Mouse (Mus musculus): Measurements from ENCODE around the gene Auh. TPM values are rescaled to one million over a fixed set of nuclear protein-coding genes. Genes with fewer than 3 reads are reported as not detected.

Gene Auh
- polyA plus RNA-seq, 1 experiment from 2014 or later = 30.1 TPM

DNA sequence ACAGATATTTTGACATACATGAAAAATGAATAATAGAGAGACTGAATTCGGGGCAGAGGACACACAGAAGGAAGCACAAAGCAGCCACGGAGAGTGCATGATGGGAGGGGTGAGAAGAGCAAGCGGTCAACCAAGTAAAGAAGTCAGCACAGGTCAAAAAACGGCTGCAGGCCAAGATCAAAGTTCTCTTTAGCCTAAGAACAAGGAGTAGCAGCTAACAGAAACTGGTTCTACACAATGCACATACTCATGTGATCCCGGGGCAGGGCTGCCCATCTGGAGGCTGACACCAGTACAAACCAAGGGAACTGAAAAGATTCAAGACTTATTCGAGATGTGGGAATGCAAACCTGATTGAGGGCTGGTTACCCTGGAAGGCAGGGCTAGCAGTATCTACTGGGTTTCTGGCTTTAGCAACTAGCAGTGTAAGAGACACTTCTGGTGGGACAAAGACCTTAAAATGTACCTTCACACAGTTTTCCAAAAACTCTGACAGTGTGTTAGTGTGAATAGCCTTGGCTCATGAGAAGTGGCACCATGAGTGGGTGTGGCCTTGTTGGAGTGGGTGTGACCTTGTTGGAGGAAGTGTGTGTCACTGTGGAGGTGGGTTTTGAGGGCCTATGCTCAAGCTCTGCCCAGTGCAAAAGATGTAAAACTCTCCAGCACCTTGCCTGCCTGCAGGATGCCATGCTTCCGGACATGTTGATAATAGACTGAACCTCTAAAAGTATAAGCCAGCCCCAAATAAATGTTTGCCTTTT lies 8.2 kb downstream of the Auh start:
- H3K4me2 ChIP-seq = no peak overlapping the region
- peaks cover 24% of the 10 kb centered on the region for H3K4me1 ChIP-seq
- peaks cover 11% of the 10 kb centered on the region for H3K36me3 ChIP-seq
- no peak overlapping the region for H3K4me3 ChIP-seq
- no peaks in the 10 kb centered on the region for H3K9me3 ChIP-seq (replicated peaks)
- no peak overlapping the region for H3K9ac ChIP-seq
- no peak overlapping the region for H3K27ac ChIP-seq
- no peak for ATAC-seq
- 71% methylated on average over 7 of the region's 7 CpGs for WGBS (ENCODE audit: insufficient replicate concordance)
- H3K27me3 ChIP-seq (replicated peaks) = no peaks in the 10 kb centered on the region

DNA sequence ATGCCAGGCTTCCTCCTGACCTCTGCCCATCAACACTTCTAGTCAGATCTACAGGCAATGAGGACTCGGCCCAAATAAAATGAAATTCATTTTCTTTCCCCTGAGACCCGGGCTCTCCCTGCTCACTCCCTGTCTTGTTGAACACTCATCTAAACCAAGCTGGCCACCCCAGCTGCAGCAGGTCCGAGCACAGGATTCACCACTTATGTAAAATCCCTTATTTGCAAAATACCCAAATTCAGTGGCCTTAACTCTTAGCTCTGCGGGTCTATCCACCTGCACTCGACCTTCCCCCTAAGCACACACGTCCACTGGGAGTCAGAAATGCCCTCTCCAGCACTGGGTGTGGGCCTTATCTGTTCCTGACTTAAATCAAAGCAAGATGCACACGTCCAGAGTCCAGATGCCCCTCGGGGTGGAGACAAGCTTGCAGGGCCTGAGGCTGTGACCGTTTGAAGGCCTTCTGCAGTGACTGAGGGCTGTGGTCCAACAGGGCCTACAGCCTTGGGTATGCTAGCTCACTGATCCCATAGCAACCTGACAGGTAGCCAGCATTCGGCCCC lies 9.6 kb downstream of the Auh start:
- Histone ChIP-seq H3K4me3 (no peak overlapping the region), H3K36me3 (peaks cover 11% of the 10 kb centered on the region), H3K27me3 (replicated peaks) (no peaks in the 10 kb centered on the region), H3K4me2 (no peak overlapping the region), H3K4me1 (peaks cover 24% of the 10 kb centered on the region), H3K9me3 (replicated peaks) (no peaks in the 10 kb centered on the region), H3K9ac (no peak overlapping the region), H3K27ac (no peak overlapping the region)
- 64% methylated on average over 10 of the region's 10 CpGs for WGBS (ENCODE audit: insufficient replicate concordance)
- no peak for ATAC-seq

DNA sequence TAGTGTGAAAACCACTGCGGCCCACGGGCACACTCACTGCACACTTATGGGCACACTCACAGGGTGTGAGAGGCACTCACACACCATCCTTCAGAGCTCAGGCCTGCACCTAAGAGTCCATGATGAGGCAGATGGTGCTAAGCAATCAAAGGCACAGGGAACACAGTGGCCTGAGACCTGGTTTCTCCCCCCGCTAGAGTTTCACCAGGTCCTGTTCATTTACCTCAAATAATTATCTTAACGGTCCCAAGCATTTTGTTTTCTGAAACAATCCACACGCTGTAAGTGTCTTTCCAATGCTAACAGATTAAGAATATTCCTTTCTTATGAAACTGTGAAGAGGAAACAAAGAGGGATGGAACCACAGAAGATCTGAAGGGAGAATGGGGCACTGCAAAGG lies 11.1 kb downstream of the Auh start:
- H3K4me3 ChIP-seq = no peak overlapping the region
- no peaks in the 10 kb centered on the region for H3K9me3 ChIP-seq (replicated peaks)
- no peak overlapping the region for H3K27ac ChIP-seq
- H3K4me1 ChIP-seq = peaks cover 24% of the 10 kb centered on the region
- no peak overlapping the region for H3K4me2 ChIP-seq
- no peaks in the 10 kb centered on the region for H3K27me3 ChIP-seq (replicated peaks)
- peaks cover 11% of the 10 kb centered on the region for H3K36me3 ChIP-seq
- WGBS (ENCODE audit: insufficient replicate concordance) = 86% methylated on average over 5 of the region's 5 CpGs
- H3K9ac ChIP-seq = no peak overlapping the region
- no peak for ATAC-seq

DNA sequence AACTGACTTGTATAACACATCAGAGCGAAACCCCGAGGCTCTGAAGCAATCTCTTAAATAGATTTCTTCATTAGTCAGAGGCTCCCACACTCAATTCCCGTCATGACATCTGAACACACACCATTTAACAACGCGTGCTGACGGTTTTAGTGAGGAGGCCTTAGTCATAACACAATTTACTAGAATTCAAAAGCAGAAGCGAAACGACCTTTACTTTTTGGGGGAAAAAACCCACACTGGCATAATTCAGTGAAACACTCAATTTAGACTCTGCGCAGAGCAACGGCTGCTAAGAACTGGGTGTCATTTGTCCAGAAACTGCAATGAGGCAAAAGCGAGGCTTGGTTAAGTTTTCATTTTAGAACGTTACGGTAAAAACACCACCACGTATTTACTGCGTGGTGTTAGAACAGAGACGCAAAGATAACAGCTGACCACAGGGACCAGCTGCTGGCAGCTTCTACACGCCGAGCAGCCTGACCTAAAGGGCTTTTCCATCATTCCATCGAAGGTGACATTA lies 14.8 kb downstream of the Auh start:
- Histone ChIP-seq H3K27me3 (replicated peaks) (no peaks in the 10 kb centered on the region), H3K36me3 (peaks cover 28% of the 10 kb centered on the region), H3K4me3 (no peak overlapping the region), H3K9ac (no peak overlapping the region), H3K9me3 (replicated peaks) (no peaks in the 10 kb centered on the region), H3K4me2 (no peak overlapping the region), H3K27ac (no peak overlapping the region), H3K4me1 (no peaks in the 10 kb centered on the region)
- WGBS (ENCODE audit: insufficient replicate concordance) = 63% methylated on average over 19 of the region's 19 CpGs
- ATAC-seq = no peak

DNA sequence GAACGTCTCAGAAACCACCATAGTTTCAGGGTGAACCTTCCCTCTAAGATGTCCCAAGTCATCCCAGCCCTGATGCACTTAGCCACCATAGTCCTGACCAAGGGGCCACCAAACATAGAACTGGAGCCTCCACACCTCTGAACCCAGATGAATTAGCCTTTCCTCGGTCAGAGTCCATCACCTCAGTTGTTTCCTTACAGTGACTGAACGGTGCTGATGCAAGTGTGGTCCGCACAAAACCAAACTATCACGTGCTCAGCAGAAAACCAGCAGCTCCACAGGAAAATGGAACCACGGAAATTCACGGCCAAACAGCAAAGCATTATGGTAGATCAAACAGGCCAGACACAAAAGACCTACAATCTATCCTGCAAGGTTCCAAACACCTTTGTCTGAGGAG lies 15.6 kb downstream of the Auh start:
- Histone ChIP-seq H3K4me1 (no peaks in the 10 kb centered on the region), H3K4me3 (no peak overlapping the region), H3K9me3 (replicated peaks) (no peaks in the 10 kb centered on the region), H3K9ac (no peak overlapping the region), H3K4me2 (no peak overlapping the region), H3K27me3 (replicated peaks) (no peaks in the 10 kb centered on the region), H3K27ac (no peak overlapping the region), H3K36me3 (peaks cover 29% of the 10 kb centered on the region)
- no peak for ATAC-seq
- WGBS (ENCODE audit: insufficient replicate concordance) = 82% methylated on average over 7 of the region's 7 CpGs

DNA sequence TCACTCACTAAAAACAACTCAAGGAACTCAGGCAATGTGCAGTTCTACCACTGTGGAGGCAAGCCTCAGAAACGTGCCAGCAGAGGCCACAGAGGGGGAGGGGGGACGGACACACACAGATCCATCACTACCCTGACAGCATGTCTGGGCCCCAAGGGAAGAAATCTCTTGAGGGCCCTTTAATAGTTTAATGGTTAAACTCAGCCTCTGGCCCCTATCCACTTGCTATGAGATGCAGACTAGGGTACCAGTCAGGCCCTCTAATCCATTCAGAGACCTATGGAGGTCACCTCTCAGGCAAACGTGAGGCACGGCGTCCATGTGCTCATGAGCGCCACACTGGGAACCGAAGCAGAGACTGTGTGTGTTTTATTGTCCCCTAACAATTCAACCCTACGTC lies 17.0 kb downstream of the Auh start:
- Histone ChIP-seq H3K4me3 (no peak overlapping the region), H3K4me1 (no peaks in the 10 kb centered on the region), H3K27me3 (replicated peaks) (no peaks in the 10 kb centered on the region), H3K27ac (no peak overlapping the region), H3K9ac (no peak overlapping the region), H3K4me2 (no peak overlapping the region), H3K9me3 (replicated peaks) (no peaks in the 10 kb centered on the region), H3K36me3 (peaks cover 35% of the 10 kb centered on the region)
- no peak for ATAC-seq
- 71% methylated on average over 8 of the region's 8 CpGs for WGBS (ENCODE audit: insufficient replicate concordance)

DNA sequence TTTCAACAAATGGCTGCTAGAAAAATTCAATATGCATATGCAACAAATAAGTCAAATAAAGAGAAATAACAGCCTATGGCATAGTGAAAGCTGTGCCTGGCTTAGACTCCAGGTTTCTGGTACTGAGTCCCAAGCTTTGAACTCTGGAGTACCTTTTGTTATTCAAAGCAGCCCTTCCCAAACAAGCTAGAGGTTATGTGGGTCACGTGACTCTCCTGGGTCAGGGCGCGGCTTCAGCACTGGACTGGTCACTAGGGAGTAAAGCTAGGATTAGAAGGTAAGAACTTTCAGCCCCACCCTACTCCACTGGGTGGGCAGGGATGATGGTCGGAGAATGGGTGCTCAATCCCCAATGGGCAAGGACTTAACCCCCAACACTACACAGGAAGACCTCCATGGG lies 18.2 kb downstream of the Auh start:
- WGBS (ENCODE audit: insufficient replicate concordance) = 76% methylated on average over 4 of the region's 4 CpGs
- no peak for ATAC-seq
- H3K4me2 ChIP-seq = no peak overlapping the region

DNA sequence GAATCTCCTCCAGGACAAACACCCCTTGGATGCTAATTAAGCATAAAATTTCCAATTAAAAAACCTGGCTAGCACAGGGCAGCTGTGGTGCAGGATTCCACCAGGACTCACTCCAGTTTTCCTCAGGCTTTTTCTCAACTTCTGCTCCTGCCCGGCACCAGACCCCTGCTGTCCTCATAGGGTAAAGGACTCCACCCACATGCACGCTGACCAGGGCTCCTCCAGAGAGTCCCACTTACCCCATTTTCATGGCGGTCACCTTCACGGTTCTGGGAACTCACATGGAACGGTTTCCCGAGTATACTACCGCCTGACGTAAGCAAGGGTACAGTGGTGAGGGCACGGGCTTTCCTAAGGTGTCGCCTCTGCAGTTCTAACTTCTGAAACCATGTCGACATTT lies 23.2 kb downstream of the Auh start:
- no peak overlapping the region for H3K9ac ChIP-seq
- ATAC-seq = no peak
- no peak overlapping the region for H3K4me2 ChIP-seq
- peaks cover 30% of the 10 kb centered on the region for H3K4me1 ChIP-seq
- H3K4me3 ChIP-seq = no peak overlapping the region
- H3K9me3 ChIP-seq (replicated peaks) = no peaks in the 10 kb centered on the region
- peaks cover 29% of the 10 kb centered on the region for H3K36me3 ChIP-seq
- WGBS (ENCODE audit: insufficient replicate concordance) = 87% methylated on average over 11 of the region's 11 CpGs
- H3K27me3 ChIP-seq (replicated peaks) = no peaks in the 10 kb centered on the region
- no peak overlapping the region for H3K27ac ChIP-seq

More for the DNA sequence above, 18.2 kb downstream of the Auh start:
- Histone ChIP-seq H3K9me3 (replicated peaks) (no peaks in the 10 kb centered on the region), H3K9ac (no peak overlapping the region), H3K36me3 (peaks cover 41% of the 10 kb centered on the region), H3K4me1 (no peaks in the 10 kb centered on the region), H3K4me3 (no peak overlapping the region), H3K27me3 (replicated peaks) (no peaks in the 10 kb centered on the region), H3K27ac (no peak overlapping the region)

DNA sequence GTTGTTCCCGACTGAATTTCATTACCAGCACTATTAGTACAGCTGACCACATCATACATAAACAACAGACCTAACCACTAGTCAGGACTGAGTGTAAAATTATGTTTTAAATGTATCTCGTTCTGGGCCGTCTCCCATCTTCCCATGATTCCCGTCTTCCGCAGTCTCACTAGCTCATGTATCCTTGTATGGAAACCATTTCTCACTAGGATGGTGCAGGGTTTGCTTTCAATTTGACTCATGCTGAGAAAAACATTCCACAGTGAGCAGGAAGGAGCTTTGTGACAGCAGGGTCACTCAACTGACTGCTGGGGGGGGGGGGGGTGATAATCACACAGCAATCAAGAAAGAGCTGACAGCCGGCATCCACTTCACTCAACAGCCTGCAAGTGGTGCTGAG lies 25.3 kb downstream of the Auh start:
- Histone ChIP-seq H3K9me3 (replicated peaks) (no peaks in the 10 kb centered on the region), H3K9ac (no peak overlapping the region), H3K27me3 (replicated peaks) (no peaks in the 10 kb centered on the region), H3K4me3 (no peak overlapping the region), H3K36me3 (peaks cover 24% of the 10 kb centered on the region), H3K4me2 (no peak overlapping the region), H3K27ac (peak overlapping the region; percentile 43; the same call in 1 of the 2 replicates), H3K4me1 (peaks cover 30% of the 10 kb centered on the region)
- WGBS (ENCODE audit: insufficient replicate concordance) = 49% methylated on average over 6 of the region's 6 CpGs
- no peak for ATAC-seq

DNA sequence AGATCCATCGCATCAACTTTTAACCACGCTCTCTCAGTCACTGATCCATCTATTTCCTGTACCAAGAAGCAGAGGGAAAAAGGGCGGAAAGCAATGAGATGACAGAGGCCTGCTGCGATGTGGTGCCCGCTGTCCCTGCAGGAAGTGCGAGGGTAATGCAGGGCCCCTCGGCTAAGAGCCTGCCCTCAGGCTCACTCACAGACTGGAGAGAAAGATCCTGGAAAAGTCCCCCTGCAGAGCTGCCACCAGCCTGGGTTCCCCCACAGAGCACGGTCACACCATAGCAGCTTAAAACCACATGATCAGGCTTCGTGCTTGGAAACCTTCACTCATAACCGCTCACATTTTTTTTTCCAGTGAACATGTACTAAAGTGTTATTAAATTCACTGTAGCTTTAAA lies 25.7 kb downstream of the Auh start:
- no peak overlapping the region for H3K4me2 ChIP-seq
- no peaks in the 10 kb centered on the region for H3K27me3 ChIP-seq (replicated peaks)
- peaks cover 21% of the 10 kb centered on the region for H3K36me3 ChIP-seq
- no peak overlapping the region for H3K4me3 ChIP-seq
- ATAC-seq = 0 out of 2 replicates have a peak, but pooled peaks have one; percentile 14
- H3K9me3 ChIP-seq (replicated peaks) = no peaks in the 10 kb centered on the region
- no peak overlapping the region for H3K9ac ChIP-seq
- H3K27ac ChIP-seq = peak overlapping the region; percentile 43; the same call in 1 of the 2 replicates
- peaks cover 30% of the 10 kb centered on the region for H3K4me1 ChIP-seq
- WGBS (ENCODE audit: insufficient replicate concordance) = 21% methylated on average over 10 of the region's 10 CpGs

DNA sequence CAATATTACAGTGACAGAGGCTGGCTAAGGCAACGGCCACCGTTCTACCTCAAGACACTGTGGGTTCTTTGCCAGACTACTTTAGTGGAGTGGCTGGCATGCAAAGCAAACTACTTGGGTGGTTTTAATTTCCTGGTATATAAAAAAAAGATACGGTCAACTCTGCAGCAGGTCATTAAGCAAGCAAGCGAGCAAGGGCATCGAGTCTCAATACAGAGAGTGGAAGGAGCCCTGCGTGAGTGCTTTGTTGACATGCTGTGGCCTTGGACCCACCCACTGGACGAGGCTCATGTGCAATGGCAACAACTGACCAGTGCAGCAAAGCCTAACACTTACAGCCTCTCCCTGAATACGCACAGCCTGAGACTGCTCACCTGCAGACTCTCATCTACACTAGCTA lies 27.0 kb downstream of the Auh start:
- ATAC-seq = 0 out of 2 replicates have a peak, but pooled peaks have one; percentile 22

DNA sequence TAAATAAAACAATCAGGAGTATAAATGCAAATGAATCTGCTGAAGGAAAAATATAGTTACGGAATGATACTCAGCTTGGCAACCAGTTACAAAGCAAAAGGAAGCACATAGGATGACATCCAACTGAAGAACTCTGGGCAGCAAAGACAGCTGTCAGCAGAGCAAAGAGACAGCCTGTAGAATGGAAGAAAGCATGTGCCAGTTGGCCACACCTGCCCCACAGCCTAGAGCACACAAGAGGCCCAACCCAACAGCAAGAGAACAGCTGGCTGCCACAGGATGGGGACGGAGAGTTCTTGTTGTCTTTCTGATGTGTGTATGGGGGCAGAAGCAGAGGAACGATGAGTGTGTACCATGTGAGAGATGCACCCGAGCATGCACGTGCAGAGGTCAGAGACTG lies 29.8 kb downstream of the Auh start:
- H3K27me3 ChIP-seq (replicated peaks) = no peaks in the 10 kb centered on the region
- peaks cover 11% of the 10 kb centered on the region; the same call in 1 of the 2 replicates for H3K36me3 ChIP-seq
- ATAC-seq = no peak
- H3K9me3 ChIP-seq (replicated peaks) = no peaks in the 10 kb centered on the region
- no peak overlapping the region for H3K27ac ChIP-seq
- H3K4me1 ChIP-seq = peaks cover 26% of the 10 kb centered on the region
- no peak overlapping the region for H3K4me2 ChIP-seq
- no peak overlapping the region for H3K9ac ChIP-seq
- no peak overlapping the region for H3K4me3 ChIP-seq
- 84% methylated on average over 5 of the region's 5 CpGs for WGBS (ENCODE audit: insufficient replicate concordance)

More for the DNA sequence above, 27.0 kb downstream of the Auh start:
- Histone ChIP-seq H3K9ac (no peak overlapping the region), H3K27ac (no peak overlapping the region), H3K27me3 (replicated peaks) (no peaks in the 10 kb centered on the region), H3K9me3 (replicated peaks) (no peaks in the 10 kb centered on the region), H3K4me1 (peaks cover 30% of the 10 kb centered on the region), H3K36me3 (peaks cover 11% of the 10 kb centered on the region), H3K4me2 (no peak overlapping the region), H3K4me3 (no peak overlapping the region)
- WGBS (ENCODE audit: insufficient replicate concordance) = 76% methylated on average over 8 of the region's 8 CpGs
